Mouse (Mus musculus) CH12.LX (cell line): Measurements from ENCODE around the gene Ints6. TPM values are rescaled to one million over a fixed set of nuclear protein-coding genes. Genes with fewer than 3 reads are reported as not detected.

Source experiments
- DNase-seq: peaks from one replicate; pipeline ENCODE4 v3.0.0-alpha.2; 2013; ENCODE audit errors: extremely low read depth
- H3K27ac ChIP-seq: 2 replicates; pipeline ENCODE4 v1.5.1; 2012; ENCODE audit warnings: low read depth, mild to moderate bottlenecking, control low read depth, moderate library complexity; ENCODE audit not compliant: insufficient read depth
- H3K27me3 ChIP-seq: replicated peaks from 2 replicates; pipeline ENCODE3; 2012; ENCODE audit warnings: inconsistent platforms
- H3K36me3 ChIP-seq, 2 experiments: replicated peaks in 1 of 2; 2 replicates each; pipeline versions ENCODE3 to v1.6.1; 2012; ENCODE audit warnings: inconsistent platforms in 1 of 2, low read length in 1 of 2, mild to moderate bottlenecking in 1 of 2, mixed read lengths in 1 of 2, moderate library complexity in 1 of 2; ENCODE audit not compliant: control insufficient read depth in 1 of 2, insufficient read depth in 1 of 2
- H3K4me1 ChIP-seq, 2 experiments: 2 replicates each; pipeline ENCODE4 v1.6.1; 2012; ENCODE audit warnings: inconsistent platforms in 1 of 2, moderate library complexity in 1 of 2; ENCODE audit not compliant: insufficient read depth in 2 of 2, control insufficient read depth in 1 of 2
- H3K4me2 ChIP-seq: 2 replicates; pipeline ENCODE4 v1.6.1; 2012; ENCODE audit warnings: low read depth, mild to moderate bottlenecking, control low read depth; ENCODE audit not compliant: poor library complexity, insufficient read depth, severe bottlenecking
- H3K4me3 ChIP-seq, 3 experiments: fragments of 150-350 bp in 1 of 3; sonication (generic) in 1 of 3; replicated peaks in 1 of 3; 2 replicates each; pipeline versions ENCODE3 to v1.5.1; 2011 to 2012; ENCODE audit warnings: low read depth in 2 of 3, low read length in 2 of 3, mild to moderate bottlenecking in 2 of 3, moderate library complexity in 2 of 3, control low read depth in 1 of 3, improper control_type of control experiment in 1 of 3, inconsistent platforms in 1 of 3, mixed read lengths in 1 of 3; ENCODE audit not compliant: poor library complexity in 1 of 3
- H3K79me2 ChIP-seq: replicated peaks from 2 replicates; pipeline ENCODE4 v1.6.1; 2012; ENCODE audit warnings: mild to moderate bottlenecking, moderate library complexity; ENCODE audit not compliant: control insufficient read depth, poor library complexity, insufficient read depth, severe bottlenecking; ENCODE audit errors: extremely low read depth
- H3K9ac ChIP-seq: 2 replicates; pipeline ENCODE4 v1.6.1; 2012; ENCODE audit warnings: low read depth, mild to moderate bottlenecking, control low read depth, moderate library complexity; ENCODE audit not compliant: insufficient read depth
- H3K9me3 ChIP-seq: replicated peaks from 2 replicates; pipeline ENCODE3; 2012; ENCODE audit warnings: low read length, inconsistent platforms, mixed read lengths
- BHLHE40 ChIP-seq: IDR thresholded peaks from 2 replicates; pipeline ENCODE4 v1.6.1; 2011; ENCODE audit warnings: mild to moderate bottlenecking, low read depth, low read length, improper control_type of control experiment
- CHD1 ChIP-seq: IDR thresholded peaks from 2 replicates; pipeline ENCODE4 v1.6.1; 2012; ENCODE audit warnings: low read depth, low read length, improper control_type of control experiment, inconsistent platforms
- CHD2 ChIP-seq: IDR thresholded peaks from 2 replicates; pipeline ENCODE4 v1.6.1; 2011; ENCODE audit warnings: low read length, improper control_type of control experiment
- CTCF ChIP-seq, 2 experiments: IDR thresholded peaks in 1 of 2; conservative IDR thresholded peaks in 1 of 2; 2 replicates each; pipeline ENCODE4 v1.5.1; 2011 to 2012; ENCODE audit warnings: low read depth in 2 of 2, low read length in 2 of 2, improper control_type of control experiment in 1 of 2, inconsistent platforms in 1 of 2, mild to moderate bottlenecking in 1 of 2, moderate library complexity in 1 of 2
- EP300 ChIP-seq: IDR thresholded peaks from 2 replicates; pipeline ENCODE4 v1.6.1; 2011; ENCODE audit warnings: low read length, improper control_type of control experiment
- GABPA ChIP-seq: IDR thresholded peaks from 2 replicates; pipeline ENCODE4 v1.6.1; 2012; ENCODE audit warnings: low read depth, low read length, improper control_type of control experiment, inconsistent platforms; ENCODE audit not compliant: insufficient replicate concordance
- HCFC1 ChIP-seq: IDR thresholded peaks from 2 replicates; pipeline ENCODE4 v1.6.1; 2012; ENCODE audit warnings: low read depth, mild to moderate bottlenecking, inconsistent platforms, low read length, improper control_type of control experiment
- IRF4 ChIP-seq: IDR thresholded peaks from 2 replicates; pipeline ENCODE4 v1.6.1; 2014; ENCODE audit warnings: low read depth, mild to moderate bottlenecking, inconsistent platforms, low read length, improper control_type of control experiment
- JUN ChIP-seq: IDR thresholded peaks from 2 replicates; pipeline ENCODE4 v1.6.1; 2011; ENCODE audit warnings: low read depth, mild to moderate bottlenecking, low read length, improper control_type of control experiment, moderate library complexity; ENCODE audit not compliant: insufficient read depth
- JUND ChIP-seq: conservative IDR thresholded peaks from 2 replicates; pipeline ENCODE4 v1.6.1; 2011; ENCODE audit warnings: low read depth, low read length, improper control_type of control experiment
- MAFK ChIP-seq: IDR thresholded peaks from 2 replicates; pipeline ENCODE4 v1.6.1; 2011; ENCODE audit warnings: low read length, improper control_type of control experiment; ENCODE audit not compliant: insufficient replicate concordance
- MEF2A ChIP-seq: IDR thresholded peaks from 2 replicates; pipeline ENCODE4 v1.6.1; 2014; ENCODE audit warnings: low read depth, mild to moderate bottlenecking, inconsistent platforms, low read length, improper control_type of control experiment, borderline replicate concordance
- MXI1 ChIP-seq: IDR thresholded peaks from 2 replicates; pipeline ENCODE4 v1.6.1; 2011; ENCODE audit warnings: mild to moderate bottlenecking, low read depth, low read length, improper control_type of control experiment
- MYC ChIP-seq: IDR thresholded peaks from 2 replicates; pipeline ENCODE4 v1.6.1; 2011; ENCODE audit warnings: low read depth, mild to moderate bottlenecking, improper control_type of control experiment, low read length
- NRF1 ChIP-seq: IDR thresholded peaks from 2 replicates; pipeline ENCODE4 v1.6.1; 2014; ENCODE audit warnings: low read depth, mild to moderate bottlenecking, inconsistent platforms, low read length, improper control_type of control experiment, moderate library complexity
- PAX5 ChIP-seq: IDR thresholded peaks from 2 replicates; pipeline ENCODE4 v1.6.1; 2012; ENCODE audit warnings: low read length, inconsistent platforms, mixed read lengths
- POLR2A ChIP-seq: IDR thresholded peaks from 2 replicates; pipeline ENCODE4 v1.6.1; 2011; ENCODE audit warnings: low read depth, mild to moderate bottlenecking, improper control_type of control experiment, low read length
- RAD21 ChIP-seq: IDR thresholded peaks from 2 replicates; pipeline ENCODE4 v1.6.1; 2011; ENCODE audit warnings: low read depth, mild to moderate bottlenecking, low read length, improper control_type of control experiment, moderate library complexity
- SIN3A ChIP-seq: IDR thresholded peaks from 2 replicates; pipeline ENCODE4 v1.6.1; 2012; ENCODE audit warnings: low read length, improper control_type of control experiment, inconsistent platforms
- SMC3 ChIP-seq: IDR thresholded peaks from 2 replicates; pipeline ENCODE4 v1.6.1; 2011; ENCODE audit warnings: low read depth, low read length, improper control_type of control experiment
- TCF12 ChIP-seq: IDR thresholded peaks from 2 replicates; pipeline ENCODE4 v1.6.1; 2014; ENCODE audit warnings: low read depth, mild to moderate bottlenecking, inconsistent platforms, low read length, improper control_type of control experiment
- ZKSCAN1 ChIP-seq: IDR thresholded peaks from 2 replicates; pipeline ENCODE4 v1.6.1; 2012; ENCODE audit warnings: low read depth, inconsistent platforms, low read length, improper control_type of control experiment, borderline replicate concordance
- dilution Hi-C: fragments of 300-500 bp; cut with MboI; formaldehyde crosslinking; loops from 2 replicates; pipeline ENCODE4 v1.14.3; 2020; ENCODE audit warnings: low sequenced_read_pairs; ENCODE audit not compliant: extremely low pct_unique_long_range_greater_than_20kb, extremely low pct_ligation_motif_present
- in situ Hi-C: fragments of 300-500 bp; cut with MboI; formaldehyde crosslinking; loops from 3 replicates; pipeline ENCODE4 v1.14.3; 2019; ENCODE audit warnings: low sequenced_read_pairs, low pct_ligation_motif_present, low pct_unique_long_range_greater_than_20kb, mixed read lengths
- polyA plus RNA-seq: library from polyadenylated mRNA; unstranded; fragments of >175 nt; gene quantifications from 2 replicates; pipeline ENCODE4 v1.2.1, GENCODE M21; 2012; ENCODE audit warnings: low read depth; ENCODE audit not compliant: insufficient read length
- total RNA-seq, 2 experiments: library from RNA; depleted of rRNA; stranded (reverse); fragments of 300-350 nt in 1 of 2; fragments of >200 nt in 1 of 2; gene quantifications; 2 replicates each; pipeline ENCODE4 v1.2.3; 2012 to 2014

Ints6 gene
- total and polyA plus RNA-seq, 3 experiments, result 21.5 to 55.7 (median 44.0) TPM

DNA sequence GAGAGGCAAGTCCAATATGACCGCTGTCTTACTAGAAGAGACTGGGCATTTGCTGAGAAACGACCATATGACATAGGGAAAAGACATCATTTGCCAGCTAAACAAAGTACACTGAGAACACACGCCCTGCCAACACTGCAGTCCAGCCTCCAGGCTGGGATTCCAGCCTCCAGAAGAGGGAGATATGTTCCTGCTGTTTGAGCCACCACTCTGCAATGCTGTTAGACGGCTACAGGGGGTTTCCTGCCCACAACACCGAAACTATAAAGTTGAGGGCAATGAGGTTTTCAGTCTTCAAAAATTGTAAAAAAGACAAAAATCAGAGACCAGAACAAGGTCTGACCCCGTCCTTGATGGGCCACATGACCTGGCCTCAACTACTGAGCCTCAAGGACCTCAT lies 121.9 kb downstream of the Ints6 start:
- no peaks in the 10 kb centered on the region for H3K79me2 ChIP-seq
- in situ Hi-C loops (no loop called here), dilution Hi-C loops (no loop called here)

DNA sequence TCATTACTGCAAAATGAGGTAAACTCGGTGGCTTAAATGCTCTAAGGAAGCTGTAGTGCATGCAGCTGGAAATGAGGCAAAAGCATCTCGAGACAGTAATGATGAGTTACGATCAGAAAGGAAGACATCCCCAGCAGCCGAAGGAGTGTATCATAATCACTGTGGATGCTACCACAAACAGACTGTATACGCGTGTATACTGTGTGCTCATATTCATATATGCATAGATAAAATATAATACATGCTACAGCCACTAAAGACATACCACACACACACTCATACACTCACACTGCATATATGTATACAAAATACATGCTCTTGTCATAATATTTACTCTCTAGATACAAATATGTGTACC lies 122.6 kb downstream of the Ints6 start:
- TF ChIP-seq BHLHE40, result no peak
- no peak for TF ChIP-seq SMC3
- TF ChIP-seq IRF4, result no peak
- TF ChIP-seq GABPA, result no peak
- TF ChIP-seq POLR2A, result no peak
- no peak for TF ChIP-seq ZKSCAN1
- no peak for TF ChIP-seq CHD2
- no peak for TF ChIP-seq MXI1
- TF ChIP-seq MEF2A, result no peak
- no peak for TF ChIP-seq HCFC1
- TF ChIP-seq MYC, result no peak
- TF ChIP-seq NRF1, result no peak
- TF ChIP-seq MAFK, result no peak
- TF ChIP-seq PAX5, result no peak
- TF ChIP-seq EP300, result no peak
- no peak for TF ChIP-seq TCF12
- no peak for TF ChIP-seq JUN
- TF ChIP-seq JUND, result no peak
- TF ChIP-seq SIN3A, result no peak
- TF ChIP-seq, all 38 proteins: peak for 0
- in situ Hi-C loops, result no loop called here

More for the DNA sequence above, 121.9 kb downstream of the Ints6 start:
- peak; percentile 20 for DNase-seq
- no peak overlapping the region for H3K4me3 ChIP-seq
- peaks cover 2 to 5% of the 10 kb centered on the region in 2 experiments; a peak in 1 of 4 replicates for H3K4me1 ChIP-seq
- H3K4me2 ChIP-seq, result no peak overlapping the region
- no peaks in the 10 kb centered on the region for H3K27me3 ChIP-seq
- no peak overlapping the region for H3K9ac ChIP-seq
- no peaks in the 10 kb centered on the region for H3K9me3 ChIP-seq
- H3K27ac ChIP-seq, result no peak overlapping the region
- TF ChIP-seq CTCF (conservative IDR thresholded peaks at IDR 0.05 in 1 of 2, IDR thresholded peaks at IDR 0.05 in 1 of 2; ENCODE audit: low read depth in 2 of 2, low read length in 2 of 2) (peak in 1 of 2 experiments; percentile 63; a peak in 2 of 4 replicates), IRF4 (no peak), CHD1 (no peak), SMC3 (peak; percentile 49), BHLHE40 (no peak), RAD21 (peak; percentile 64)
- TF ChIP-seq, all 38 proteins: peak for 3
- H3K36me3 ChIP-seq, result no peaks in the 10 kb centered on the region

More for the DNA sequence above, 122.6 kb downstream of the Ints6 start:
- Histone ChIP-seq H3K36me3 (no peaks in the 10 kb centered on the region), H3K4me1 (peaks cover 2 to 5% of the 10 kb centered on the region in 2 experiments; a peak in 1 of 4 replicates), H3K9me3 (no peaks in the 10 kb centered on the region), H3K9ac (no peak overlapping the region), H3K27me3 (no peaks in the 10 kb centered on the region), H3K79me2 (no peaks in the 10 kb centered on the region), H3K4me3 (no peak overlapping the region), H3K27ac (no peak overlapping the region), H3K4me2 (no peak overlapping the region)
- dilution Hi-C loops, result no loop called here
- no peak for DNase-seq
